Mouse (Mus musculus) heart, postnatal 25 days (tissue): ENCODE data around the gene Dpm2. TPM values are rescaled to one million over a fixed set of nuclear protein-coding genes. Genes with fewer than 3 reads are reported as not detected.

Experiments
- DNase-seq: peaks from one replicate; pipeline ENCODE4 v3.0.0; 2022; ENCODE audit warnings: low spot score
- intact Hi-C: fragments of 180-260 bp; cut with DNase I; formaldehyde crosslinking; loops from one replicate; pipeline ENCODE4 v1.15.1; 2025
- total RNA-seq, 2 experiments: library from RNA; stranded (reverse); gene quantifications; 2 replicates each; pipeline ENCODE4 v1.2.3; 2021

Dpm2 gene
- total RNA-seq, 2 experiments from 2014 or later, result 18.6 to 23.3 TPM

- intact Hi-C loops, result no loop called here
- DNase-seq, result peak; percentile 81
Observed at GRCm38 (mm10) chr2:32606161-32607142, 35.8 kb downstream of the Dpm2 start.

- peak; percentile 48 for DNase-seq
- intact Hi-C loops, result no loop called here
Observed at GRCm38 (mm10) chr2:32607262-32607947, 36.7 kb downstream of the Dpm2 start.

DNA sequence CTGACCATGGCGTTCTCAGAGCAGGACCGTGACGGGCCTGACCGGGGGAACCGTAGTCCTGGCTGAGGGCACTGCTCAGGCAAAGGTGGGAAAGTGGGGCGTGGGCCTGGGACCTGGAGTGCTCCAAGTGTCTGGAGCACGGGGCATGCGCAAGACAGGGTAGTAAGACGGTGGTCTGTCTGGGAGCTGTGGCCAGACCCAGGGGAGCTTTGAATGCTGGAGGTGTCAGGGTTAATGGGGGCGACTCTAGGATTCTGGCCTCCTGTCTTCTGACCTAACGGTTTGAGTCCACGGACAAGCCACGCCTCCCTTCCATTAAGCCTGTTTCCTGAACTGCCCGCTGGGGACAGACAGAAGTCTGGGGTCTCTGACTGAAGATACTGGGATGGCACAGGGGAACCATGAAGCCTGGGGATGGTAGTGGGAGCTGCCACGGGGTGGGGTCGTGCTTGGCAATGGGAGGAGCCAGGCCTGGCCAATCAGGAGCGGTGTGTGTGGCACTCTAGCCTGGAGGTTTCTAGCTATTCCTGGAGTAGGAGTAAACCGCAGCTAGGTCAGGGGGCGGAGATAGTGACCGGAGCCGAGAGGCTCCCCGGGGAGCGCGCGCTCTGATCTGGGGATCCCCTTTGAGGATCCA, 37.6 kb downstream of the Dpm2 start:
- DNase-seq, result peak; percentile 76

GRCm38 (mm10) chr2:32608778-32609435, 38.2 kb downstream of the Dpm2 start:
- intact Hi-C loops, result no loop called here
- no peak for DNase-seq

More for the DNA sequence above, 37.6 kb downstream of the Dpm2 start:
- intact Hi-C loops, result no loop called here

DNA sequence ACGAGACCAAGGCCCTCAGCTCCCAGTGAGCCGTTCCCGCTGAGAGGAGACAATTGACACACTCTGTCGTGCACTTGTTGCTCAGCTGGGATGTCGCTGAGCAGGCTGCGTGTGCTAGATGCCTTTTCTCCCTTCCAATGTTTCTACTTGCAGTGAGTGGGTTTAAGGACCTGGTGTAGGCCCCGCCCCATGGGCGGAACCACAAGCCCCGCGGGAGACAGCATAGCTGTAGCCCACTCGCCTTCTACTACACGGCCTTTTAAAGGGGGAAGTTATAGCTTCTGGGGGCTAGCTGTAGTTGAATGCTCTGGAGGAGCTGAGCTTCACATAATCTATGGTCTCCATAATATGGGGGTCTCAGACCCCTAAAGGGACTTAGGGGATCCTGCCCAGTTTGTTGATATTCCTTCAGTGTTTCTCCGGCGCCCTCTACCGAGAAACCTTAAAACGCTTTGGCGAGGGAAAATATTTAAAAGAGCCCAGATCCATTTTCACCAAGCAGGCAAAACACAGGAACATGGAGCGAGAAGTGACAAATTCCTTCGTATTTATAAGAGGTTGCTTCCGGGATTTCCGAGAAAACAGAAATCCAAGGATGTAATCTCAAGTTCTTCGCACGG, 40.1 kb downstream of the Dpm2 start:
- DNase-seq, result no peak
- intact Hi-C loops, result no loop called here

- intact Hi-C loops, result no loop called here
- no peak for DNase-seq
Observed at GRCm38 (mm10) chr2:32612274-32612673, 41.6 kb downstream of the Dpm2 start.

GRCm38 (mm10) chr2:32617109-32617508, 46.5 kb downstream of the Dpm2 start:
- intact Hi-C loops, result loop anchor here (5.0 kb wide), 1 partner anchor 35 kb away; no protein-coding TSS in a partner anchor
- DNase-seq, result no peak

DNA sequence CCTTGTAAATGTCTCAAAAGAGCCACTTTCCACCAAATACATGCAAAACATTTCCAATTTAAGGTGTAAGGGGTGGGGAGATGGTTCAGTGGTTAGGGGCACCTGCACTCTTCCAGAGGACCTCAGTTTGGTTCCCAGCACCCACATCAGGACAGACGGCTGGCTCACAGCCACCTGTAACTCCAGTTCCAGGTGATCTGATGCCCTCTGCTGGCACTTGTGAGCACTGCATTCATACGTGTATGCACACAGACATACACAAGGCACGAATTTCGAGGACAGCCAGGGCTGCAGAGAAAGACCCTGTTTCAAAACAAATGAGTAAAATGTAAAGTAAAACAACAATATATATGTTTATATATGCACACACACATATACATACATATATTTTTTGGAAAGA, 46.9 kb downstream of the Dpm2 start:
- DNase-seq, result no peak
- intact Hi-C loops, result loop anchor here (5.0 kb wide), 1 partner anchor 35 kb away; no protein-coding TSS in a partner anchor

DNA sequence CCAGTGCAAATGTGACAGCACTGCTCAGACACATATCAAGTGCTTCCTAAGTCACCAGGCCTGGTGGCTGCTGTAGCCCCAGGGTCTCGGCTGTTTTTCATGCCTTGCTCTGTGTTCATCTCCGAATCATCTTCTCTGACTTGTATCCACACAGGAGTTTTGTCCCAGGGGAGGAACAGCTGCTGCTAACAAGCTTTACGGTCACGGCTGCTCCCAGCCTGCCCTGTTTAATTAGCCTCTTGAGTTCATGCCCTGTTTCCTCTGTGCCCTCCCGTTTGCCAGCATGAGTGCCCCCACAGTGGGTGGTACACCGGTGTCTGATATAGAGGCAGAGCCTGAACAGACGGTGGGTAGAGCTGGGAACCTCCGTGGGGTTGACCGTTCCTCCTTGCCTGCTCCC, 47.4 kb downstream of the Dpm2 start:
- intact Hi-C loops, result loop anchor here (5.0 kb wide), 1 partner anchor 36 kb away; no protein-coding TSS in a partner anchor
- DNase-seq, result no peak

DNA sequence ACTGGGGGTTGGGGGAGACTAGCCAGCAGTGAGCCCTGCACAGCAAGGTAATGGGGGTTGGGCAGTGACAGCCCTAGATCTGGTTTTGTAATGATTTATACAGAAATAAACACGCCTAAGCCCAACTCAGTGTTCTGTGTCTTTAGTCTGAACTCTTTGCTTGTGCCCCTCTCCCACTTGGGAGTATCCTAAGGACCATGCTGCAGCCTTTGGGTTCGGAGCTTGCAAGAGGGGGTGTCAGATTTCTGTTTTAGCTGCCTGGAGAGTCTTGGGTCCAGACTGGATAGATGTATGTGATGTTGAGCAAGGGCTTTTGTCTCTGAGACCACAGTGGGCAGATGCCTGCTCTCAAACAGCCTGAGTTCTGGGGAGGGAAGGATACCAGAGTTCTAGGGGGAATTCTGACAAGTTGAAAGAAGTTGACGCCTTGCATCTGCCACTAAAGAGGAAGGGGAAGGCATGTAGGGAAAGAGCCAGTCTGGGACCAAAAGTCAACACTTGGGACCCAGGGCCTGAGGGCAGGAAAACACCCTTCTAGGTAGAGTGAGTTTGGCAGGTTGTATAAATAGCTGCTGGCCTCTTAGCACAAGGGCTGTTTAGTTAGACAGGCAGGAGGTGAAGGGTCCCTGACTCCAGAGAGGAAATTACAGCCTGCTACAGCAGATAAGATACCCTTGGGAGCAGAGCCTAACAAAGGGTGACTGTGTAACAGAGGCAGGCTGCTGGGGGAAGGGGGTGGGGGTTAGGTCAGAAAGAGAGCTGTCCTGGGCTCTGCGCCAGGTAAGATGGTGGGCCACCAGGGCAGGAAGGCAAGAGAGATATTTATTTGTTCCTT, 50.2 kb downstream of the Dpm2 start:
- peak; percentile 70 for DNase-seq
- intact Hi-C loops, result no loop called here

DNA sequence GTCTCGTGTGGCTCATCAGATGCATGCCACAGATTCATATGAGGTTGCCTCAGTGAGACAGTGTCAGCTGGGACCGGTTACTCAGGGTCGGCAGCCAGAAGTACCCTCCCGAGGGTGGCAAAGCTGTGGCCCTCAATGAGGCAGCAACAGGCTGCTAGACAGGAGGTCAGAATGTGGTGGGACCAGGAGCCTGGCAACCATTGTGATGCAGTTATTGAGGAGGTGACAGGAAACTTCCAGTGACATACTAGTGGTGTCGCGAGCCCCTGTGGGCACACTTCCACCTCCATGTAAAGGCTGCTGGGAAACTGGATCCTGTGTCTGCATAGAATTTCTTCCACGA, 50.8 kb downstream of the Dpm2 start, which contains the start of gene Ak1:
TSS of gene Ak1 (plus strand) at position 242 of the 343 bp plus-strand sequence.
- intact Hi-C loops, result no loop called here
- DNase-seq, result no peak

Other genes with a start within 250 kb of the Dpm2 start
- gene Ciz1, start 218.5 kb upstream of the Dpm2 start, total RNA-seq, result 10 to 100 TPM; 25.6 to 32.2 TPM
- 1 to 10 TPM; 5.0 to 5.2 TPM for gene Dnm1, start 217.5 kb upstream of the Dpm2 start, total RNA-seq
- 10 to 100 TPM; 47.7 to 49.6 TPM for gene 1110008P14Rik, start 188.9 kb upstream of the Dpm2 start, total RNA-seq
- gene Lcn2, start 182.6 kb upstream of the Dpm2 start, total RNA-seq, result 1 to 10 TPM; 3.1 to 3.6 TPM
- 10 to 100 TPM; 78.1 to 81.2 TPM for gene Ptges2, start 175.0 kb upstream of the Dpm2 start, total RNA-seq
- gene Naif1, start 120.4 kb upstream of the Dpm2 start, total RNA-seq, result 1 to 10 TPM; 3.4 to 4.2 TPM
- gene Slc25a25, start 119.4 kb upstream of the Dpm2 start, total RNA-seq, result 1 to 10 TPM; 5.6 to 7.5 TPM
- gene Fam102a, start 35.5 kb upstream of the Dpm2 start, total RNA-seq, result 1 to 10 TPM; 7.8 to 9.2 TPM
- gene Pip5kl1, start 3.9 kb downstream of the Dpm2 start, total RNA-seq, result not detected
- not detected for gene 9430097D07Rik, start 4.8 kb downstream of the Dpm2 start, total RNA-seq
- gene St6galnac4, start 16.2 kb downstream of the Dpm2 start, total RNA-seq, result 10 to 100 TPM; 17.7 to 21.4 TPM
- 100 to 1,000 TPM; 104 to 110 TPM for gene St6galnac6, start 28.9 kb downstream of the Dpm2 start, total RNA-seq
- 100 to 1,000 TPM; 733 to 743 TPM for gene Ak1, start 50.9 kb downstream of the Dpm2 start, total RNA-seq
- 100 to 1,000 TPM; 126 to 140 TPM for gene Eng, start 75.7 kb downstream of the Dpm2 start, total RNA-seq
- 1 to 10 TPM; 4.2 to 6.0 TPM for gene Fpgs, start 133.3 kb downstream of the Dpm2 start, total RNA-seq
- 10 to 100 TPM; 23.4 to 26.4 TPM for gene Cdk9, start 142.2 kb downstream of the Dpm2 start, total RNA-seq
- 10 to 100 TPM; 20.7 to 25.4 TPM for gene Sh2d3c, start 150.2 kb downstream of the Dpm2 start, total RNA-seq
- gene 6330409D20Rik, start 170.2 kb downstream of the Dpm2 start, total RNA-seq, result not detected
- gene Tor2a, start 186.4 kb downstream of the Dpm2 start, total RNA-seq, result 1 to 10 TPM; 8.1 to 8.3 TPM
- gene Ttc16, start 204.8 kb downstream of the Dpm2 start, total RNA-seq, result under 1 TPM; 0.10 to 0.17 TPM
- 1 to 10 TPM; 2.6 to 4.2 TPM for gene Ptrh1, start 204.9 kb downstream of the Dpm2 start, total RNA-seq
- not detected for gene Cfap157, start 213.6 kb downstream of the Dpm2 start, total RNA-seq